Mouse (Mus musculus) intestine, postnatal 0 days (tissue): ENCODE measurements at regions not wholly inside any gene's neighbourhood (a gene's known extent, or its start where the extent isn't known, plus 50 kb on each side); places are given as distances from the start of the nearest gene placed in this dataset.

Experiments used
- ATAC-seq: fragments of 200-750 bp; cut with Nextera tagmentation; 2 replicates; pipeline ENCODE4 v1.8.0; 2017; ENCODE audit warnings: mild to moderate bottlenecking, moderate TSS enrichment, moderate library complexity
- H3K27ac ChIP-seq: fragments of 300-500 bp; sonication (generic); 2 replicates; pipeline ENCODE4 v1.5.1; 2014; ENCODE audit warnings: mild to moderate bottlenecking, low read depth, low read length, moderate library complexity
- H3K27me3 ChIP-seq: fragments of 300-500 bp; sonication (generic); replicated peaks from 2 replicates; pipeline ENCODE4 v1.6.1; 2014; ENCODE audit warnings: low read length, mixed read lengths; ENCODE audit not compliant: control insufficient read depth, insufficient read depth
- H3K36me3 ChIP-seq: fragments of 300-500 bp; sonication (generic); 2 replicates; pipeline ENCODE4 v1.6.1; 2014; ENCODE audit warnings: mild to moderate bottlenecking, moderate library complexity; ENCODE audit not compliant: control insufficient read depth, insufficient read depth
- H3K4me1 ChIP-seq: fragments of 300-500 bp; sonication (generic); replicated peaks from 2 replicates; pipeline ENCODE4 v1.6.1; 2014; ENCODE audit warnings: antibody characterized with exemption, low read length, mixed read lengths; ENCODE audit not compliant: control insufficient read depth, insufficient read depth
- H3K4me2 ChIP-seq: fragments of 300-500 bp; sonication (generic); replicated peaks from 2 replicates; pipeline ENCODE4 v1.6.1; 2014; ENCODE audit warnings: low read depth, mild to moderate bottlenecking, moderate library complexity
- H3K4me3 ChIP-seq: fragments of 300-500 bp; sonication (generic); 2 replicates; pipeline ENCODE4 v1.5.1; 2014; ENCODE audit warnings: low read depth, low read length
- H3K9ac ChIP-seq: fragments of 300-500 bp; sonication (generic); 2 replicates; pipeline ENCODE4 v1.6.1; 2014; ENCODE audit warnings: mild to moderate bottlenecking, low read depth, low read length
- H3K9me3 ChIP-seq: fragments of 300-500 bp; sonication (generic); 2 replicates; pipeline ENCODE4 v1.6.1; 2016; ENCODE audit warnings: mixed run types; ENCODE audit not compliant: control insufficient read depth
- CTCF ChIP-seq: sonication (generic); IDR thresholded peaks from 2 replicates; pipeline ENCODE4 v1.5.1; 2016; ENCODE audit warnings: low read depth, mild to moderate bottlenecking, control low read depth, antibody characterized with exemption, moderate library complexity
- WGBS: fragments of 180-500 bp; shearing (Covaris S2); extraction: QIAGEN DNeasy Blood & Tissue Kit; methylation state at CpG from one replicate; pipeline ENCODE4 v1.1.7; 2014; 5-methylcytosine and 5-hydroxymethylcytosine counted together

DNA sequence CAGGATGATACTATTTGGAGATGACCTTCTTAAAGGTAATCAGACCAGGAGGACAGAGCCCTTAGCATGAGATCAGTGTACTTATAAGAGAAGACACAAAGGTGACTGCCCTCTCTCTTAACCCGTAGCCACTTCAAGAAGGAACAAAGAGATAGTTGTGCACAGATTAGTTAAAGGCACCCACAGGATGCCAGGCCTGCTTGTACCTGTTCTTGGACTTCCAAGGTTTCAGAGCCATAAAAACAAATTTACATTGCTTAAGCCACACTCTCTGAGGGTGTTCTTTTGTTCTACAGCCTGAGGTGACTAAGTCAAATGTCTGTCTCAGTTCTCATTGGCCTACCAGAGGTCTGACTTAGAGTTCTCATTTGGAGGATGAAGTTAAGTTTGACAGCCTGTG, 90.1 kb downstream of the Rchy1 start:
- Histone ChIP-seq H3K4me2 (no peak overlapping the region), H3K27ac (no peak overlapping the region), H3K36me3 (no peaks in the 10 kb centered on the region), H3K9me3 (no peaks in the 10 kb centered on the region), H3K4me3 (no peak overlapping the region), H3K27me3 (no peaks in the 10 kb centered on the region), H3K4me1 (no peaks in the 10 kb centered on the region), H3K9ac (no peak overlapping the region)
- ATAC-seq, result no peak
- 74% methylated on average over 1 of the region's 1 CpGs for WGBS
- TF ChIP-seq CTCF, result no peak

DNA sequence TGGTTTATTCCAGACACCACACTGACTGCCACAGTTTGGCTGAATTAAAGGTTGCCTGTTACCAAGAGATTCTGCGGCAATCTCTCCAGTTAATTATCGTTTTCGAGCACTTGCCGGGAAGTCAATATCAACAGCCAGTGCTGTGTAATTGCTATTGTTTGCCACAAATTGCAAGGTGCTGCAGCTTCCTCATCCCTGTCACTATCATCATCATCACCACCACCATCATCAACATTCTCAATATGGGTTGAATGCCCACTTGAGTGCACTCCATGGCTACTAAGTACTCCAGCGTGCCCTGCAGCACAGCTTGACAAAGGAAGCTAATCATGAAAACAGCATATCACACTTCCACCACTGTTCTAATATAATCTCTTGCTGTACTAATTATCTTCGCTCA, 93.1 kb downstream of the Rchy1 start:
- Histone ChIP-seq H3K4me3 (no peak overlapping the region), H3K9ac (no peak overlapping the region), H3K36me3 (no peaks in the 10 kb centered on the region), H3K27me3 (no peaks in the 10 kb centered on the region), H3K4me2 (no peak overlapping the region), H3K4me1 (no peaks in the 10 kb centered on the region), H3K27ac (no peak overlapping the region), H3K9me3 (no peaks in the 10 kb centered on the region)
- WGBS, result 95% methylated on average over 6 of the region's 6 CpGs
- no peak for TF ChIP-seq CTCF
- no peak for ATAC-seq

DNA sequence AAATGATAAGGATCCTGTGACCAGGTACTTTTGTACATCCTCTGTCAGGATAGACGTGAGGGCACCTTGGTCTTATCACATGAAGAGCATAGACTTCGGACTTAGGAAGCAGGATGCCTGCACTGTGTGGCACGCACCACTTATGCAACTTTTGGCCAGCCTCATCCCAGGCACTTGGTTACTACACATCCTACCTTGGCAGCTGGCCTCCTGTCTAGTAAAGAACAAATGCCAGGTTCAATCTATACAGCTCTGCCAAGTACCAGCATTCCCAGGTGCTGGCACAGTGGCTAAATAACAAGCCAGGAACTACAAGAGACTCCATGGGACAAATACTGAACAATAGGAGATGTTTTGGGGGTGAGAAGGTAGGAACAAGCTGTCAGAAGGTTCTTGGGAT, 96.7 kb downstream of the Rchy1 start:
- WGBS, result 76% methylated on average over 3 of the region's 3 CpGs

DNA sequence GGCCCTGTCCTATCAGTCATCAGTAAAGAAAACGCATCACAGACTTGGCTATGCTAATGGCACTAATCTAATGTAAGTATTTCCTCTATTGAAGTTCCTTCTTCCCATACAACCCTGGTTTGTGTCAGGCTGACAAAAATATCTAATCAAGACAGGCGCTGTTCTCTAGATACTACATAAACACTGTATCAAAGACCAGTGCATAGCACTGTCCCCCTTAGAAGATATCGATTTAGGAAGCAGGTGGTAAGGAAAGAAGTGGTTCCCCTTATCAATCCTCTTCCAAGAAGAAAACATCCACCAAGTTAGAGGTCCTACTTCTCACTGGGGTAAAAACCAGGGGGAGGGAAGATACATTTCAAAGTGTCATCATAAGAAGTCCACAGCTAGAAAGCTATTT, 97.5 kb downstream of the Rchy1 start:
- ATAC-seq, result no peak
- no peaks in the 10 kb centered on the region for H3K36me3 ChIP-seq
- H3K9ac ChIP-seq, result no peak overlapping the region
- no peaks in the 10 kb centered on the region for H3K4me1 ChIP-seq
- H3K27ac ChIP-seq, result no peak overlapping the region
- no peak for TF ChIP-seq CTCF
- H3K27me3 ChIP-seq, result no peaks in the 10 kb centered on the region
- no peaks in the 10 kb centered on the region for H3K9me3 ChIP-seq
- 59% methylated on average over 3 of the region's 3 CpGs for WGBS
- H3K4me3 ChIP-seq, result no peak overlapping the region
- H3K4me2 ChIP-seq, result no peak overlapping the region

More for the DNA sequence above, 96.7 kb downstream of the Rchy1 start:
- Histone ChIP-seq H3K27me3 (no peaks in the 10 kb centered on the region), H3K27ac (no peak overlapping the region), H3K4me2 (no peak overlapping the region), H3K36me3 (no peaks in the 10 kb centered on the region), H3K9me3 (no peaks in the 10 kb centered on the region), H3K9ac (no peak overlapping the region), H3K4me1 (no peaks in the 10 kb centered on the region), H3K4me3 (no peak overlapping the region)
- no peak for TF ChIP-seq CTCF
- no peak for ATAC-seq

DNA sequence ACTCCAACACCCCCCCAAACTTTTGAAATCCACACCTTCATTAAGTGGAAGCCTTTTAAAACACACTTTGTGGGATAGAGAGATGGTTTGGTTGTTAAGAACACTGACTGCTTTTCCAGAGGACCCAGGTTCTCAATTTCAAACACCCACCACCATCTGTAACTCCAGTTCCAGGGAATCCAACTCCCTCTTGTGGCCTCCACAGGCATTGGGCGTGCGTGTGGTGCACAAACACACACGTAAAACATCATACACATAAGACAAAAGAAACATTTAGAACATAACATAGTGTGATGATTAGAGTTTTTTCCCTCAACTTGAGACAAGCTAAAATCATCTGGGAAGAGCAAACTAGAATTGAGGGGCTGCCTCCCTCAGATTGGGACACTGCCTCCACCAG, 100.0 kb downstream of the Rchy1 start:
- 94% methylated on average over 3 of the region's 3 CpGs for WGBS

DNA sequence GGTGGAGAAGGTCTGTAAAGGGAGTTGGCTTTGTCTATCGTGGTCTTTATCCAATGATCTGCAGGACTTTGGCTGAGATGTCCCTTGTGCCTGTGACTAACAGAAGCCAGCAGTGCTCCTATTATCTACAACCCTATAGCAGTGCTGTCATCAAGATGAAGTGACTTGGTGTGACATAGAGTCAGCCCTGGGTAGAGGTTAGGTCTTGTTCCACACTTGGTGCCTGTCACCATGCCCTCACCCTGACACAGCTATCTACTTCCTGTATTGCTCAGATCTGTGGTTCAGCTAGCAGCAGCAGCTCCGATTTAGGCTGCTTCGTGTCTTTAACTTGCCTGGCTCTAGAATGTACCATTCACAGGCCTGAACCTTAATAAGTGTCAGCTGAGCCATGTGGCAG, 100.6 kb downstream of the Rchy1 start:
- ATAC-seq, result no peak
- Histone ChIP-seq H3K4me1 (no peaks in the 10 kb centered on the region), H3K9ac (no peak overlapping the region), H3K4me3 (no peak overlapping the region), H3K27ac (no peak overlapping the region), H3K4me2 (no peak overlapping the region), H3K36me3 (no peaks in the 10 kb centered on the region), H3K27me3 (no peaks in the 10 kb centered on the region), H3K9me3 (no peaks in the 10 kb centered on the region)
- WGBS, result 89% methylated on average over 3 of the region's 3 CpGs
- TF ChIP-seq CTCF, result no peak

More for the DNA sequence above, 100.0 kb downstream of the Rchy1 start:
- Histone ChIP-seq H3K36me3 (no peaks in the 10 kb centered on the region), H3K9me3 (no peaks in the 10 kb centered on the region), H3K4me2 (no peak overlapping the region), H3K27ac (no peak overlapping the region), H3K27me3 (no peaks in the 10 kb centered on the region), H3K4me3 (no peak overlapping the region), H3K4me1 (no peaks in the 10 kb centered on the region), H3K9ac (no peak overlapping the region)
- ATAC-seq, result no peak
- no peak for TF ChIP-seq CTCF
